Mouse (Mus musculus): ENCODE data around the gene Wdr53.
"Not testable (repeated sequence)": the region's sequence is repeated elsewhere in the genome, so short reads cannot be mapped to it uniquely, and the experiment has no call there.

Wdr53 gene

GRCm38 (mm10) chr16:32280211-32280610 is 33.2 kb downstream of the Wdr53 start:
- DNase-seq: no peak

- no peak for DNase-seq
These were observed 35.6 kb downstream of the Wdr53 start for GRCm38 (mm10) chr16:32282608-32283007.

GRCm38 (mm10) chr16:32291821-32292220 is 44.8 kb downstream of the Wdr53 start:
- no peak for DNase-seq

GRCm38 (mm10) chr16:32299617-32300016 is 52.6 kb downstream of the Wdr53 start:
- DNase-seq: not testable (repeated sequence)

GRCm38 (mm10) chr16:32303046-32303445 is 56.0 kb downstream of the Wdr53 start:
- no peak for DNase-seq

- no peak for DNase-seq
These were observed 56.9 kb downstream of the Wdr53 start for GRCm38 (mm10) chr16:32303886-32304285.

All from cerebellum, postnatal 14 days (tissue).